Mouse (Mus musculus) embryonic fibroblast, embryonic 13.5 days (primary cell): Measurements from ENCODE around the gene Rassf1.

Experiments
- CTCF ChIP-seq: IDR thresholded peaks from 2 replicates; pipeline ENCODE4 v1.5.1; 2011; ENCODE audit warnings: mild to moderate bottlenecking, control low read depth, low read length, moderate library complexity, borderline replicate concordance; ENCODE audit not compliant: insufficient read depth
- POLR2A ChIP-seq: IDR thresholded peaks from 2 replicates; pipeline ENCODE4 v1.6.1; 2011; ENCODE audit warnings: low read depth, mild to moderate bottlenecking, control low read depth, low read length, moderate library complexity

DNA sequence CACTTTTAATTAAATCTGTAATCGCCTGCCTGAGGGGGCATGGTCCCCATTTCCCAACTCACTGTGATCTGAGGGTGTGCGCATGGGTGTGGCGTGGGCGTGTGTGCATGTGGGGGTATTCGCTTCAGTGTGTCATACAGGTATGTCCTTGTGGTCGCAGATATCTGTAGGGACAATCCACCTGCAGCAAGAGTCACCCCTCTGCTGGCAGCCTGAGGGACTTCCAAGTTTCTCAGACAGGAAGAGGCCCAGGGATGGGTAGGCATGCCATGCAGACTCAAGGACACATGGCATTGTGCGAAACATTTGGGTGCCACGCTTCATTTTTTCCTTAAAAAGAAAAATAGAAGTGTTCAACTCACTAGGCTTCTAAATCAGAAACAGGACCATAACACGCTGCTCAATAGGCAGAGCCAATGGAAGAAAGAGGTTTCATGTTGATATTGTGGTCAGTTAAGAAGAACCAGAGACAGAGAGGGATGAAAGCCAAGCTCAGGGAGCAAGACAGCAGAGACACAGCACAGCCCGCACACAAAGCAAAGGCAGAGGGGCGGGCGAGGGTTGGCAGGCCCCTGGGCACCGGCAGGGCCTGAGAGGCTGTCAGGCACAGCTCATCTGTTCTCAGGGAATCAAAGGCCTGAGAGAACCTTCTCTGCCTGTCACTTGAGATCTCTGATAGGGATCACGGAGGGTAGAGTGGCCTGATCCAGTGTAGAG lies 40.8 kb upstream of the Rassf1 start:
- TF ChIP-seq CTCF (no peak), POLR2A (no peak)
